Mouse (Mus musculus) subcutaneous adipose tissue, adult 2 months (tissue): ENCODE measurements around the gene Ptges2. TPM values are rescaled to one million over a fixed set of nuclear protein-coding genes. Genes with fewer than 3 reads are reported as not detected.

Experiments
- polyA plus RNA-seq: library from polyadenylated mRNA; depleted of rRNA; stranded (reverse); fragments of >200 nt; gene quantifications from 2 replicates; pipeline ENCODE4 v1.2.3, GENCODE M21; 2012; ENCODE audit warnings: low replicate concordance; rRNA removed

The Ptges2 gene
- 66.6 and 71.5 TPM in 2 replicates for polyA plus RNA-seq

GRCm38 (mm10) chr2:32395484-32395945 lies at the start of gene Ptges2:
Gene Ptges2, plus strand, starts transcription at chr2:32395896.

DNA sequence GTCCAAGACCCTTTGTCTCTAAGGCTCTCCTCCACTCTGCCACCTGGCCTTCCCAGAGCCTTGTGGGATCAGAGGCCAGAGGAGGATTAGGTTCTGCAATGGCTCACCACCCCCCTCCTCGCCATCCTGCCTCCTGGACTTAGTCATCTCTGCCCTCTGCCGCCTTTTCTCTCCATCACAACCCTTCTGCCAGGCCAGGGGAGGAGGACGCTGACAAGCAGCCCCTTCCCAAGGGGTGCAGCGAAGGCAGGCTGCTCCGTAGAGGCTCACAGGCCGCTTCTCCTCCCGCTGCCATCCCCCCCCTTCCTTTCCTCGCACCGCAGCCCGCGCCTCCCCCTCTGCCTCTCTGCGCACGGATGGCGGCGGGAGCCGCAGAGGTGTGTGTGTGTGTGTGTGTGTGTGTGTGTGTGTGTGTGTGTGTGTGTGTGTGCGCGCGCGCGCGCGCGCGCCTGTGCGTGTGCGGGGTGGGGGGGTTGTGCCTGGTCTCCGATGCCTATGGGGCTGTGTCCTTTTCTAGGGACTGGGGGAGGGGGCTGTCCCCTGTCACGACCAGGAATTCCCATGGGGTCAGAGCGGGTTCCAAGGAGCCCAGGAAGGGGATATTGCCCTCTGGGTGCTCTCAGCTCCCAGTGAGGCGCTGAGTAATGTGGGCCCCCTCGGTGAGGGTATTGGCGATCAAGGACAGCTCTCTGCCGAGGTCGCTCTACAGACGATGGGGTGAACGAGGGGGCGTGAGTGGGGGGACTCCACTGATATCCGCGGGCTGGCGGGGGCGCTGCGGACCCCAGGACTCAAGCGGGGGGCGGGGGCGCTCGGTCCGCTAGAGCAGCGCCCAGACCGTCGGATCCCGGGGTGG lies 43.3 kb upstream of the Ptges2 start, which contains the start of gene Ciz1:
TSS of gene Ciz1 (plus strand) at position 177 of the 856 bp plus-strand sequence.

GRCm38 (mm10) chr2:32353007-32353542 lies 42.6 kb upstream of the Ptges2 start, which contains the start of gene Dnm1:
Gene Dnm1, minus strand, starts transcription at chr2:32353338.

DNA sequence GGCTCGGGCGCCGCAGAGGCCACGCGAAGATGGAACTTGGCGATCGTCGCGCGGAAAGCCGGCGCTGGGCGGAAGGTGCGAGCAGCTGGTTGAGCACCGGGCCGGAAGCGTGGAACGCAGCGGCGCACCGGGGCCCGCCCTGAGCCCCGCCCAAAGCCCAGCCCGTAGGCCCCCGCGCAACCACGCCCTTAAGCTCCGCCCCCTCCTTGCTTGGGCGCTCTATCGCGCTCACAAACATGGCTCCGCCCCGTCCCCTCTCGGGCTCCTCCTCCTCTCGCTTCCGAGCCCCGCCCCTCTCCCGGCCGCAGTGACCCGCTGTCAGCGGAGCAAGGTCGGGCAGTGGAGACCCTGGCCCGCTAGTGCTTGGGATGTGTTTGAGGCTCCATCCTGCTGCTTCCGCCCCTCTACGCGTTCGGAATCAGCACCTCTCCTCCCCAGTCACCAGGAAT lies 13.9 kb upstream of the Ptges2 start, which contains the start of gene 1110008P14Rik:
TSS of gene 1110008P14Rik (minus strand) at position 164 of the 449 bp plus-strand sequence.

DNA sequence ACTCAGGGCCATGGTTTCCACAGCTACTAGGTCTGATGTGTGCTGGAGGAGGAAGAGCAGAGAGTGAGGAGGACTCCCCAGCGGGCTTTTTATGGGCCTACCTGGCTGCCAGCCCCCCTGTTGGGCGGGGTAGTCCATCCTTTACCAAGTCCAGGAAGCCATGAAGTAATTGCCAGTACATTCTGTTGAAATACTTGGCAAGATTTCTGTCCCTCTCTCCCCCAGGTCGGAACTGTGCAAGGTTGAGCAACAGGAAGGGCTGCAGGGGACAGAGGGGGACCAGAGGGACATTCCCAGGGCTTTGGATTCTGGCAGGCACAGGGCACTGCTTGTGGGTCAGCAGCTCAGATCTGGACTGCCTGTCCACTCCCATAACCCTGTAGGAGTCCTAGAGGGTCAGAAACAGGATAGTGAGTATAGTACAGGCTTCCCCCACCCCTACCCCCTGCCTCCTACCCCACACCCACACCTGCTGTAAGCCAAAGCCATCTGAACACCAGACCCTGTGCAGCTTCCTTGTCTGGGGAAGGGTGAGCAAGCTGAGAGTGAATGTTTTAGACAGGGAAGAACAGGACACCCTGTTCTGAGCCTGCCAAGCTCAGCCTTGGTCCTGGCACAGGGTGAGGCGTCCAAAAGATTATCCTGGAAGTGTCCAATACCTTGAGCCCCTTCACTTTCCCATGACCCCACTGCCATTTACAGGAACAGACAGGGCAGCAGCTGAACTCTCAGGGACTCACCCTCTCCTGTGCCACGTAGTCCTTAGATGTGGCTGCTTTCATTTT lies 7.8 kb upstream of the Ptges2 start, which contains the start of gene Lcn2:
TSS of gene Lcn2 (minus strand) at position 547 of the 785 bp plus-strand sequence.

GRCm38 (mm10) chr2:32449761-32450754 lies 54.4 kb downstream of the Ptges2 start, which contains the start of gene Naif1:
Gene Naif1, plus strand, starts transcription at chr2:32450457.

GRCm38 (mm10) chr2:32450881-32451844 lies 55.5 kb downstream of the Ptges2 start, which contains the start of gene Slc25a25:
Gene Slc25a25, minus strand, starts transcription at chr2:32451445.

Other genes starting within 250 kb of the Ptges2 start
- 34.3 and 64.2 TPM in 2 replicates for gene Prrc2b, start 244.8 kb upstream of the Ptges2 start, polyA plus RNA-seq
- gene Pomt1, start 159.3 kb upstream of the Ptges2 start, polyA plus RNA-seq, result 45.0 and 55.0 TPM in 2 replicates
- gene Uck1, start 135.7 kb upstream of the Ptges2 start, polyA plus RNA-seq, result 196 and 244 TPM in 2 replicates
- 43.3 and 44.0 TPM in 2 replicates for gene Golga2, start 108.5 kb upstream of the Ptges2 start, polyA plus RNA-seq
- gene Swi5, start 107.8 kb upstream of the Ptges2 start, polyA plus RNA-seq, result 284 and 294 TPM in 2 replicates
- gene Ciz1, start 43.6 kb upstream of the Ptges2 start, polyA plus RNA-seq, result 143 and 268 TPM in 2 replicates
- 103 and 122 TPM in 2 replicates for gene Dnm1, start 42.6 kb upstream of the Ptges2 start, polyA plus RNA-seq
- gene 1110008P14Rik, start 14.0 kb upstream of the Ptges2 start, polyA plus RNA-seq, result 234 and 382 TPM in 2 replicates
- 10.4 and 44.7 TPM in 2 replicates for gene Lcn2, start 7.6 kb upstream of the Ptges2 start, polyA plus RNA-seq
- gene Naif1, start 54.6 kb downstream of the Ptges2 start, polyA plus RNA-seq, result 5.9 and 6.3 TPM in 2 replicates
- gene Slc25a25, start 55.5 kb downstream of the Ptges2 start, polyA plus RNA-seq, result 28.3 and 41.7 TPM in 2 replicates
- gene Fam102a, start 139.4 kb downstream of the Ptges2 start, polyA plus RNA-seq, result 12.0 and 27.3 TPM in 2 replicates
- gene Dpm2, start 175.0 kb downstream of the Ptges2 start, polyA plus RNA-seq, result 162 and 185 TPM in 2 replicates
- not detected in 2 replicates for gene Pip5kl1, start 178.9 kb downstream of the Ptges2 start, polyA plus RNA-seq
- gene 9430097D07Rik, start 179.8 kb downstream of the Ptges2 start, polyA plus RNA-seq, result not detected in 2 replicates
- 22.6 and 43.4 TPM in 2 replicates for gene St6galnac4, start 191.2 kb downstream of the Ptges2 start, polyA plus RNA-seq
- 50.7 and 103 TPM in 2 replicates for gene St6galnac6, start 203.8 kb downstream of the Ptges2 start, polyA plus RNA-seq
- gene Ak1, start 225.9 kb downstream of the Ptges2 start, polyA plus RNA-seq, result 30.5 and 36.0 TPM in 2 replicates